Mouse (Mus musculus) embryo, embryonic 11 days (tissue): ENCODE measurements at regions not wholly inside any gene's neighbourhood (a gene's known extent, or its start where the extent isn't known, plus 50 kb on each side); places are given as distances from the start of the nearest gene placed in this dataset.

Source experiments
- DNase-seq: peaks from one replicate; pipeline ENCODE4 v3.0.0-alpha.2; 2015

GRCm38 (mm10) chr2:51566554-51567246 is 60.6 kb upstream of the Tas2r134 start:
- no peak for DNase-seq

- DNase-seq: no peak
These were observed 63.4 kb upstream of the Tas2r134 start for GRCm38 (mm10) chr2:51563881-51564280.

GRCm38 (mm10) chr2:51563240-51563639 is 64.1 kb upstream of the Tas2r134 start:
- DNase-seq: no peak

GRCm38 (mm10) chr2:51550863-51551262 is 76.4 kb upstream of the Tas2r134 start:
- DNase-seq: no peak

- no peak for DNase-seq
These were observed 78.2 kb upstream of the Tas2r134 start for GRCm38 (mm10) chr2:51549125-51549524.

- no peak for DNase-seq
These were observed 81.1 kb upstream of the Tas2r134 start for GRCm38 (mm10) chr2:51546181-51546580.

- no peak for DNase-seq
These were observed 83.4 kb upstream of the Tas2r134 start for GRCm38 (mm10) chr2:51543949-51544348.

GRCm38 (mm10) chr2:51542272-51542671 is 85.0 kb upstream of the Tas2r134 start:
- DNase-seq: peak; percentile 30

GRCm38 (mm10) chr2:51532709-51533414 is 94.4 kb upstream of the Tas2r134 start:
- peak; percentile 50 for DNase-seq

- DNase-seq: peak; percentile 40
These were observed 96.0 kb upstream of the Tas2r134 start for GRCm38 (mm10) chr2:51531106-51531839.

- DNase-seq: no peak
These were observed 104.5 kb upstream of the Tas2r134 start for GRCm38 (mm10) chr2:51522766-51523165.

- DNase-seq: no peak
These were observed 117.9 kb upstream of the Tas2r134 start for GRCm38 (mm10) chr2:51509220-51510011.

GRCm38 (mm10) chr2:51497896-51498295 is 129.4 kb upstream of the Tas2r134 start:
- DNase-seq: no peak

- DNase-seq: peak; percentile 46
These were observed 153.6 kb upstream of the Tas2r134 start for GRCm38 (mm10) chr2:51473753-51474152.

GRCm38 (mm10) chr2:51467027-51467694 is 160.2 kb upstream of the Tas2r134 start:
- DNase-seq: no peak

- DNase-seq: no peak
These were observed 161.3 kb upstream of the Tas2r134 start for GRCm38 (mm10) chr2:51466003-51466402.

- DNase-seq: no peak
These were observed 161.7 kb upstream of the Tas2r134 start for GRCm38 (mm10) chr2:51465576-51465975.

GRCm38 (mm10) chr2:51464356-51464755 is 163.0 kb upstream of the Tas2r134 start:
- DNase-seq: no peak

GRCm38 (mm10) chr2:51460896-51461295 is 166.4 kb upstream of the Tas2r134 start:
- no peak for DNase-seq

- DNase-seq: no peak
These were observed 167.8 kb upstream of the Tas2r134 start for GRCm38 (mm10) chr2:51459486-51459885.

- DNase-seq: no peak
These were observed 169.6 kb upstream of the Tas2r134 start for GRCm38 (mm10) chr2:51457717-51458116.

GRCm38 (mm10) chr2:51452816-51453215 is 174.5 kb upstream of the Tas2r134 start:
- no peak for DNase-seq
